Mouse (Mus musculus) erythroblast, embryonic 14.5 days (primary cell): Measurements from ENCODE around the gene Ktn1. TPM values are rescaled to one million over a fixed set of nuclear protein-coding genes. Genes with fewer than 3 reads are reported as not detected.

Experiments used
- H3K27me3 ChIP-seq: 2 replicates; pipeline ENCODE4 v1.6.1; 2012; ENCODE audit warnings: inconsistent platforms; ENCODE audit not compliant: control insufficient read depth
- H3K36me3 ChIP-seq: 2 replicates; pipeline ENCODE4 v1.6.1; 2012; ENCODE audit warnings: mild to moderate bottlenecking, inconsistent platforms; ENCODE audit not compliant: control insufficient read depth
- H3K4me1 ChIP-seq: 2 replicates; pipeline ENCODE4 v1.6.1; 2012; ENCODE audit warnings: inconsistent platforms; ENCODE audit not compliant: control insufficient read depth
- H3K4me3 ChIP-seq: replicated peaks from 2 replicates; pipeline ENCODE3; 2012; ENCODE audit warnings: moderate library complexity, mild to moderate bottlenecking, inconsistent platforms
- H3K9me3 ChIP-seq: 2 replicates; pipeline ENCODE4 v1.6.1; 2012; ENCODE audit warnings: low read length, inconsistent platforms, mixed read lengths; ENCODE audit not compliant: control insufficient read depth
- GATA1 ChIP-seq: IDR thresholded peaks from 2 replicates; pipeline ENCODE4 v1.6.1; 2012; ENCODE audit warnings: low read length, inconsistent platforms, mixed read lengths
- TAL1 ChIP-seq: IDR thresholded peaks from 3 replicates; pipeline ENCODE4 v1.6.1; 2012; ENCODE audit warnings: low read length, inconsistent platforms, mixed read lengths
- polyA plus RNA-seq: library from polyadenylated mRNA; stranded (reverse); fragments of >175 nt; gene quantifications from 2 replicates; pipeline ENCODE4 v1.2.3, GENCODE M21; 2012

Gene Ktn1
- polyA plus RNA-seq, 1 experiment = 0.29 TPM

DNA sequence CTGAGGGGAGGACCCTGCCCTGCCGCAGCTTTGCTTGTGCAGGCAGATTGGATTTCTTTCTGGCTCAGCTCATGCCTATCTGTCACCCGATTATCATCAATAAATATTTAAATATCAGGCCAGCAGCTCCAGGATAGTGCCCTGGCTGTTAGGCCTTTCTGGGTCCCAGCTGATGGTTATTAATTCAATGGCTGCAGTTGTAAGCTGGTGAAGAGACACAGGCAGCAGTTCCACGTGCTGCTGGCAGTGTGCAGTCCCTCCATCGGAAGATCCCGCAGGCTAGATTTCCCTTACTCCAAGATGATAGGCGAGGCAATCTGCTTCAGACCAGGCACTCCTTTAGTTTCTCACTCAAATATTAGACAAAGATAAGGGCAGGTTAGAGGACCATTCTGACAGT, 116.9 kb downstream of the Ktn1 start:
- no peak overlapping the region for H3K4me3 ChIP-seq
- no peaks in the 10 kb centered on the region for H3K27me3 ChIP-seq
- H3K9me3 ChIP-seq = no peaks in the 10 kb centered on the region
- no peaks in the 10 kb centered on the region for H3K36me3 ChIP-seq
- H3K4me1 ChIP-seq = no peaks in the 10 kb centered on the region
- TF ChIP-seq GATA1 (no peak), TAL1 (no peak)

DNA sequence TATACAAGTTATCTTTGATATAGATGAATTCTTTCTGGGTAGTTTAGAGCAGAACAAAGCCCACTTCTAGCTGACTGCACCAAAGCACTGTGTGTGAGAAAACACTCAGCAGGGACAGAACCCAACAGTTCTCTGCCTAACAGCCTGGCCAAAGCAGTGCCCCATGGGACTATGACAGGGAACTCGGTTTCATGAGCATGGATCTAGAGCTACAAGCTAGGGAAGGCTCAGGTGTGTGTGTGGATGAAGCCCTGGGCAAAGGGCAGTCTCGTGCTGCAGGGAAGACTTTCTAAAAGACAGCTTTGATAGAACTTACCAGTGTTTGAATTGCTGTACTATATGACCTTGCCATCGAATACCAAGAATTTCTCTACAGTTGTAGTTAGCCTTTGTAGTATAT, 117.5 kb downstream of the Ktn1 start:
- H3K27me3 ChIP-seq = no peaks in the 10 kb centered on the region

DNA sequence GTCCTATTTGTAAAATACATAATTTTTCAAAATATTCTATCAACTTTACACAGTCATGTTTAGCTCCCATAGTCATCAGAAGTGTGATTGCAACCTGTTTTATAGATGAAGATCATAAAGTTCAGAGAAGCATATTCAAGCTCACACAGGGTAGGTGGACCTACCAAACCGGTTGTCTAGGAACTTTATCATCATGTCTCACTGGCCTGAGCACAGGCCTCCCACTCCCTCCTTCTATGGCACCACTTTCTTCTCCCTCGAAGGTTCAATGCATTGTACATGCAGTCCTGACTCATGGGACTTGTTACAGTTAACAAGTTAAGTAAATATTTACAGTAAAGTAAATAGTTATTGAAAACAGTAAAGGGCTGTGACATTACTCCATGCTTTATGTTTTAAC, 118.1 kb downstream of the Ktn1 start:
- Histone ChIP-seq H3K36me3 (no peaks in the 10 kb centered on the region), H3K4me1 (no peaks in the 10 kb centered on the region), H3K4me3 (no peak overlapping the region), H3K27me3 (no peaks in the 10 kb centered on the region), H3K9me3 (no peaks in the 10 kb centered on the region)
- TF ChIP-seq TAL1 (no peak), GATA1 (no peak)

More for the DNA sequence above, 117.5 kb downstream of the Ktn1 start:
- Histone ChIP-seq H3K4me1 (no peaks in the 10 kb centered on the region), H3K9me3 (no peaks in the 10 kb centered on the region), H3K36me3 (no peaks in the 10 kb centered on the region), H3K4me3 (no peak overlapping the region)
- TF ChIP-seq GATA1 (no peak), TAL1 (no peak)

DNA sequence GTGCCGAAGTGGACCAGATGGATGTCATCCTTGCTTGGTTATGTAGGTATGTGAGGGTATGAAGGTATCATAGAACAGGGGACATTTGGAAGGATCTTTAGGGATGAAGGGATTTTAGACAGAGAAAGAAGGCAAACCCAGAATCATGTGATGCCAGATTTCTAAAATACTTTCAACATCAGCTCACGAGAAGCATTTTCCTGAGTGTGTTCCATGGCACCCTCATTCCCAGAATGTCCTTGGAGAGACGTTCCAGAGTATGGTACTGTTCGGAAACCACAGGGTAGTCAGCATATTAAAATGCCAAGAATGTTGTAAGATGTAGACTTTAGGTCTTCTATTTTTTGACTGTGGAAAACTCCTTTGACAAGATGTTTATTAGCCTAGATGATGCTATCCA, 123.2 kb downstream of the Ktn1 start:
- no peaks in the 10 kb centered on the region for H3K4me1 ChIP-seq
- no peak for TF ChIP-seq TAL1
- no peaks in the 10 kb centered on the region for H3K9me3 ChIP-seq
- H3K27me3 ChIP-seq = no peaks in the 10 kb centered on the region
- no peaks in the 10 kb centered on the region for H3K36me3 ChIP-seq
- H3K4me3 ChIP-seq = no peak overlapping the region

DNA sequence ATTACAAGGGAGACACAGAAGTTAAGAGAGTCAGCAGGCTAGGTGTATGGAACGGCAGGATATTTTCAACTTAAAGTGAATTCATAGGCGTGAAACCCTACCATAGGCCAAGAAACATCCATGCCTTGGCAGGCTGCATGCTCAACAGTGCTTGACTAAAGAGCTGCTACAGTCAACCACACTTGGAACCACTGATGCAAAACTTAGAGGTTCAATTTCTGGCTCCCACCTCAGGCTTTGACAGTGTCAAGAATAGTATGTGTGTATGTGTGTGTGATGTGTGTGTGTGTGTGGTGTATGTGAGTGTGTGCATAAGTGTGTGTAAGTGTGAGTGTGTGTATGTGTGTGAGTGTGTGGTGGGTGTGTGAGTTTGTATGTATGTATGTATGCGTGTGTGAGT, 127.3 kb downstream of the Ktn1 start:
- H3K9me3 ChIP-seq = no peaks in the 10 kb centered on the region

DNA sequence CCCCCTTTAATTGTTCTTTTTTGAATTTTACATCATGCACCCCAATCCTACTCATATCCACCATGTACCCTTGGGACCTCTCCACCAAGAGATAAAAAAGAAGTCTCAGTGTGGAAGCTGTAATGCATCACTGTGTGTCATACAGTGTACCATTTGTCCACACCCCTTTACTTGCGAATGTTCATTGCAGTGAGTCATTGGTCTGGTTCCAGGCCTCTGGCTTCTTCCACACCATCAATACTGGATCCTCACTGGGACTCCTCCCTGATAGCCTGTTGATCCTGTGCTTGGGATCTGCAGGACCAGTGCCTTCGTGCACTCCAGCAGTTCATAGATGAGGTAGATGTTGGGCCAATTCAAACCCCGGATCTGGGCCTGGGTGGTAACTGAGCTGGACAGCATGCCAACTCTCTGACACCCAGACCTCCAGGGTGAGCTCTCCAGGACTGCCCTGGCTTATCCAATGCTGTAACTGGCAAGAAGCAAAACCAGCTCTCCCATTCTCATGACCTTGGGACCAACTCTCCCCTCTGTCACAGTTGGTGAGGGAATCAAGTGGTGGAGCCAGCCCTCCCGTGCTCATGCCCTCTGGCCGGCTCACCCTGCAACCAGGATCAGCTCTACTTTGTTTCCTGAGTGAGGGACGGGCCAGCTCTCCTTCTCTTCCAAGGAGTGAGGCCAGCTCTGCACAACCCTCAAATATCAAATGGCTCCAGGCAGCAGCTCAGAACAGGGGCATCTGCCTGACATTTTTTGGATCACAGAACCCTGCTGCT, 128.2 kb downstream of the Ktn1 start:
- H3K4me1 ChIP-seq = no peaks in the 10 kb centered on the region
- no peaks in the 10 kb centered on the region for H3K36me3 ChIP-seq
- no peak overlapping the region for H3K4me3 ChIP-seq
- no peaks in the 10 kb centered on the region for H3K27me3 ChIP-seq
- no peaks in the 10 kb centered on the region for H3K9me3 ChIP-seq
- TF ChIP-seq GATA1 (no peak), TAL1 (no peak)

More for the DNA sequence above, 127.3 kb downstream of the Ktn1 start:
- Histone ChIP-seq H3K36me3 (no peaks in the 10 kb centered on the region), H3K4me3 (no peak overlapping the region), H3K4me1 (no peaks in the 10 kb centered on the region), H3K27me3 (no peaks in the 10 kb centered on the region)
- no peak for TF ChIP-seq GATA1
- TF ChIP-seq TAL1 = no peak

DNA sequence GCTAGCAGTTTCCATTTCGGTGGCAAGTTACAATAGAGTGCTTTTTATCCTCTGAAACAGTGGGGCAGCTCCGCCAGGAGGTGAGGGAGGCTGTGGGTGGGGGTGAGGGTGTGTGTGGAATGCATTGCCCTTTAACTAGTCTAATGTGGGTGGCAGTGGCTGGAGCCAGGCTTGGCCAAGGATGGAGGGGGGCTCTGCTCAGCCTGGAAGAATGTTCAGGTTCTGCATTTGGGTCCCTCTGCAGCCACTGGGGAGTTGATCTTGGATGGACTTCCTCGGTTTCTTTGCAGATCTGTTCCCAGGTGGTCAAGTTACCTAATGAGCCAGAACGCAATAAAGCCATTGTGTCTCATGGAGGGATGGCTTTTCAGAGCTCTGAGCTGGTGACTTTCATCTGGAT, 137.9 kb downstream of the Ktn1 start:
- Histone ChIP-seq H3K9me3 (0 out of 2 replicates have a peak, but pooled peaks cover 2% of the 10 kb centered on the region), H3K4me3 (no peak overlapping the region), H3K27me3 (no peaks in the 10 kb centered on the region), H3K4me1 (no peaks in the 10 kb centered on the region), H3K36me3 (no peaks in the 10 kb centered on the region)
- TF ChIP-seq GATA1 = no peak
- TF ChIP-seq TAL1 = no peak

Other genes starting within 250 kb of the Ktn1 start
- gene Dlgap5, start 230.0 kb upstream of the Ktn1 start, polyA plus RNA-seq = 2.1 and 4.9 TPM in 2 replicates
- gene Fbxo34, start 198.0 kb upstream of the Ktn1 start, polyA plus RNA-seq = 5.5 and 7.0 TPM in 2 replicates
- gene Atg14, start 77.8 kb upstream of the Ktn1 start, polyA plus RNA-seq = 3.8 and 5.0 TPM in 2 replicates